Mouse (Mus musculus) kidney, postnatal 0 days (tissue): ENCODE results near the gene Trim66. TPM values are rescaled to one million over a fixed set of nuclear protein-coding genes. Genes with fewer than 3 reads are reported as not detected.
A peak's percentile ranks its signal among the peaks of the same experiment; 100 is the strongest.

Experiments used
- ATAC-seq: fragments of 200-750 bp; cut with Nextera tagmentation; replicated peaks from 2 replicates; pipeline ENCODE4 v1.8.0; 2017; ENCODE audit warnings: low read depth, moderate number of reproducible peaks, moderate TSS enrichment, moderate library complexity; ENCODE audit not compliant: low FRiP score
- DNase-seq: peaks from one replicate; pipeline ENCODE4 v3.0.0-alpha.2; 2016; ENCODE audit warnings: low spot score
- H3K27ac ChIP-seq: fragments of 300-500 bp; sonication (generic); 2 replicates; pipeline ENCODE4 v1.5.1; 2014; ENCODE audit warnings: mild to moderate bottlenecking
- H3K27me3 ChIP-seq: fragments of 300-500 bp; sonication (generic); 2 replicates; pipeline ENCODE4 v1.6.1; 2014; ENCODE audit warnings: low read length, mixed read lengths; ENCODE audit not compliant: insufficient read depth
- H3K36me3 ChIP-seq: fragments of 300-500 bp; sonication (generic); 2 replicates; pipeline ENCODE4 v1.6.1; 2014; ENCODE audit warnings: low read length, mixed read lengths; ENCODE audit not compliant: insufficient read depth
- H3K4me1 ChIP-seq: fragments of 300-500 bp; sonication (generic); replicated peaks from 2 replicates; pipeline ENCODE4 v1.6.1; 2014; ENCODE audit warnings: antibody characterized with exemption, low read length, mixed read lengths; ENCODE audit not compliant: insufficient read depth
- H3K4me2 ChIP-seq: fragments of 300-500 bp; sonication (generic); 2 replicates; pipeline ENCODE4 v1.6.1; 2014; ENCODE audit warnings: mild to moderate bottlenecking, low read length, moderate library complexity, mixed read lengths
- H3K4me3 ChIP-seq: fragments of 300-500 bp; sonication (generic); replicated peaks from 2 replicates; pipeline ENCODE4 v1.5.1; 2014; ENCODE audit warnings: low read depth, low read length
- H3K9ac ChIP-seq: fragments of 300-500 bp; sonication (generic); 2 replicates; pipeline ENCODE4 v1.6.1; 2014; ENCODE audit warnings: low read depth, low read length
- H3K9me3 ChIP-seq: fragments of 300-500 bp; sonication (generic); replicated peaks from 2 replicates; pipeline ENCODE4 v1.6.1; 2016; ENCODE audit warnings: low read length, inconsistent platforms, mixed read lengths
- CTCF ChIP-seq: IDR thresholded peaks from 2 replicates; pipeline ENCODE4 v1.5.1; 2016; ENCODE audit warnings: antibody characterized with exemption, low read depth, mild to moderate bottlenecking, moderate library complexity
- WGBS: fragments of 180-500 bp; shearing (Covaris S2); extraction: QIAGEN DNeasy Blood & Tissue Kit; methylation state at CpG from one replicate; pipeline ENCODE4 v1.1.7; 2014; 5-methylcytosine and 5-hydroxymethylcytosine counted together
- polyA plus RNA-seq: library from polyadenylated mRNA; unstranded; fragments of >200 nt; fragmentation: Nextera tagmentation; extraction: Ambion mirVana; gene quantifications from 2 replicates; pipeline ENCODE4 v1.2.1, GENCODE M21; 2015

The Trim66 gene
- polyA plus RNA-seq, 1 experiment from 2014 or later = 0.05 TPM

DNA sequence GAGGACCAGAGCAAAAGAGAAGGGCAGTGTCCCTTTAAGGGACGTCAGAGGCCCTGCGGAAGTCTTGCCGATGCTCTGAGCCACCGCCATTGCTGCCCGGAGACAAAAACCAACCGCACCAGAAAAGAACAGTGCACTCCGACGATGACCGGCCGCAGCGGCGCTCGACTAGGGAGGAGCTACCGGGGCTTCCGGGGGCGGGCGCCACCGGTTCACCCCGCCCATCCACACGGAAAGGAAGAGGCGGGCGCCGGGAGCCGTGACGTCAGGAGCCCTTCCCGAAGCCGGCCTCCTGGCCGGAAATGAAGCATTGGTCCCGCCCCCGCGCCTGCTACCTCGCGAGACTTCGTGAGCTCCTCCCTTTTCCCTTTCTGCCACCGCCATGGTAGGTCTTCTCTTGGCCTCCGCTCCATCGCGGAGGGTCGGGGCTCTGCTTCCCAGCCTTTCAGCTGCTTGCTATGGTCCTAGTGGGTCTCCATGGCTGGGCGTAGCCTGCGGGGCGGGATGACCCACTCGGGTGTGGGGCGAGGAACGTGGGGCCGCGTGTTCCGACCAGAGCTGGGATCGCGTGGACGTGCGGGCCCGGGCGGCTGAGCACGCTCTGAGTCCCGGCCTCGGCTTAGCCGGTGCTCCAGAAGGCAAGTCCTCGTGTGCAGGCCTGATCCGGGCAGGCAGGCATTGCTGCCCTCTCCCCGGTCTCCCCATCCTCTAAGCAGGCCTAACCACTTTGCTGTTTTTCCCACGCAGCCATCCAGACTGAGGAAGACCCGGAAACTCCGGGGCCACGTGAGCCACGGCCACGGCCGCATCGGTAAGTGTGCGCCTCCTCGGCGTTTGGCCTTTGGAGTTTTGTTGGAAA is 11.1 kb upstream of the Trim66 start, which contains the start of gene Rpl27a:
Gene Rpl27a (plus strand): TSS at position 310 of the 859 bp plus-strand sequence.
- Histone ChIP-seq H3K4me1 (peaks cover 8% of the 10 kb centered on the region), H3K27ac (peak within 1 kb of the TSS; percentile 91), H3K4me2 (peak within 1 kb of the TSS; percentile 88), H3K9ac (peak within 1 kb of the TSS; percentile 91), H3K36me3 (peaks cover 31% of the 10 kb centered on the region; the same call in 1 of the 2 replicates), H3K27me3 (no peaks in the 10 kb centered on the region), H3K4me3 (peak within 1 kb of the TSS; percentile 80), H3K9me3 (no peaks in the 10 kb centered on the region)
- peak; percentile 94 for ATAC-seq
- peak; percentile 98 for DNase-seq
- under 1% methylated on average over 70 of the region's 72 CpGs for WGBS
- TF ChIP-seq CTCF = peak; percentile 15; the same call in 1 of the 2 replicates

DNA sequence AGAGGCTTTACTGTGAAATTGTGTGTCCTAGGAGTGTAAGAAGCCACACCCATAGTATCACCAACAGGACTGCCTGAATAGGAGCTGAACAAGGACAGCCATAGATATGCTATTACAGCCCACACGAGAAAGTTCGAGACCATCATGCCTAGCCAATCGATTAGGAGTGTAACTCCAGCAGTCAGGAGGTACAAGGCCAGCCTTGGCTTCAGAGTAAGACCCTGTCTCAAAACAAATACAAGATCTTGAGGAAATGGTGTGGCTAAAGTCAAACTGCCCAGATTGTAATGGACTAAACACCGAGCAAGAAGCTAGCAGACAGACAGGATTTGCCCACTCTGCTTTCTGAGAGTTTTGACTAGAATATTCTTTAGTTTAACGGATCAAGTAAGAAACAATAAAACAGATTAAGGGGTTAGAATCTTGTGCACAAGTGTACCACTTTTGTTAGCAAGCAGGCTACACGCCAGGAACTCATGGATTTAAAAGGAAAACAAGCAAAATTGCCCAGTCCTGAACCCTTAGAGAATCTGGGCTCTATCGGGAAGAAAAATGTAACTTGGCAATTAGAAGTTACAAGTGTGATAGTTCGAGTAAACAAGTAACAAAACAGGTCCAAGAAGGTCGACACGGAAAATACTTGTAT is 10.2 kb upstream of the Trim66 start:
- H3K36me3 ChIP-seq = peaks cover 23% of the 10 kb centered on the region; the same call in 1 of the 2 replicates
- ATAC-seq = no peak
- no peaks in the 10 kb centered on the region for H3K27me3 ChIP-seq
- peaks cover 8% of the 10 kb centered on the region for H3K4me1 ChIP-seq
- 14% methylated on average over 10 of the region's 10 CpGs for WGBS
- peak overlapping the region; percentile 64 for H3K4me2 ChIP-seq
- peak overlapping the region; percentile 80 for H3K4me3 ChIP-seq
- H3K27ac ChIP-seq = peak overlapping the region; percentile 90
- H3K9ac ChIP-seq = peak overlapping the region; percentile 56
- no peak for DNase-seq
- H3K9me3 ChIP-seq = no peaks in the 10 kb centered on the region
- no peak for TF ChIP-seq CTCF

DNA sequence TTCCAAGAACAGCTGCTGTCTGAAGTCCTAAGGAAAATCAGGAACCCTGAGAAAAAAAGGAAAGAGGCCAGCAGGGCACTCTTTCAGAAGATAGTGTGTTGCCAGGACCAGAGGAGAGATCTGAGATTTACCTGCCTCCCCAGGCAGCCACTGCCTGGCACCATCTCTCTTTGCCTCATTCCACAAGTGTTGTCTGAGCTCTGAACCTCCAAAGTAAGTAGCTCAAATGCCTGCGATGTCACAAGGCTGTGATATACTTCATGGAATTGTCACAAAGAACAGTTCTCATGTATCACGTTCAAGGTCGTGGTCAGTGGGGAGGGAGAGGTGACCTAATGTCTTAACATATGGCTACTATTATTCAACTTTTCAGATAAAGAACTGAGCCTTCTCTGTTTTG is 8.6 kb upstream of the Trim66 start:
- DNase-seq (no peak), ATAC-seq (no peak)
- no peak for TF ChIP-seq CTCF
- no peak overlapping the region for H3K4me3 ChIP-seq
- H3K9me3 ChIP-seq = no peaks in the 10 kb centered on the region
- H3K4me1 ChIP-seq = peaks cover 8% of the 10 kb centered on the region
- H3K4me2 ChIP-seq = no peak overlapping the region
- H3K27me3 ChIP-seq = no peaks in the 10 kb centered on the region
- H3K9ac ChIP-seq = no peak overlapping the region
- WGBS = 58% methylated on average over 3 of the region's 3 CpGs
- H3K27ac ChIP-seq = no peak overlapping the region
- 0 out of 2 replicates have a peak, but pooled peaks cover 8% of the 10 kb centered on the region for H3K36me3 ChIP-seq

DNA sequence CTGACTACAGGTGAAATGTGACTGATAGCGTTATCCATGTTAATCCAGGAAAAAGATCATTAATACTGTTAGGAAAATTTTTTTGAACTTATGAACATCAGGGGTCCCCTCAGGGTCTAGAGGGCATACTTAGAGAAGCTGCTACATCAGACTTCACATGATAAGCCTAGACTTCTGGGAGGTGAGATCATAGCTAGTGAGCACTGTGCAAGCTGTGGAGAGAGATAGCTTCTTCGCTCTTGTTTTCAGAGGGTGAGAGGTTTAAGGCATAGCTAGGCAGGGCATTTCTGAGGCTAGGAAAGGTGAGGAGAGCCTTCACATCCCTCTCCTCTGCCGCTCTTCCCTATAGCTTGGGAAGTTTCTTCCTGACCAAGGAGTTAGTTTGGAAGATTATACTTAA is 3.9 kb upstream of the Trim66 start:
- ATAC-seq (no peak), DNase-seq (no peak)
- Histone ChIP-seq H3K27me3 (no peaks in the 10 kb centered on the region), H3K9me3 (no peaks in the 10 kb centered on the region), H3K4me2 (no peak overlapping the region), H3K9ac (no peak overlapping the region), H3K27ac (no peak overlapping the region), H3K4me3 (no peak overlapping the region), H3K4me1 (no peaks in the 10 kb centered on the region), H3K36me3 (no peaks in the 10 kb centered on the region)
- WGBS = 93% methylated on average over 3 of the region's 3 CpGs
- TF ChIP-seq CTCF = no peak

DNA sequence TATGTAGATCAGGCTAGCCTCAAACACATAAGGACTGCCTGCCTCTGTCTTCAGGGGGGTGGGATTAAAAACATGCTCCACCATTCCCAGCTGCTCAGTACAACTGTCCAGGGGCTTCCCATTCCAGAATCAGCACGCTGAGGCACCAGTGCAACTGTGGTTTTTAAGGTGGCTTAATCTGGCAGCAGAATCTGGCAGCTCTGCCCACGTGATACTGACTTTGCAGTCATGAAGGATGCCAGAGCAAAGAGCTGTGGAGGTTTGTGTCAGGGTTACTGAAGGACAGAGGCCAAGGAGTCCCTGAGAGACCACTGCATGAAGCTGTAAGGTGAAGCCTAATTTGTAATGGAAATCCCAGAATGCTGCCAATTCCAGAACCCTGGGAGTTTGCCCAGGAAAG is 2.9 kb upstream of the Trim66 start:
- TF ChIP-seq CTCF = no peak
- ATAC-seq = no peak
- 60% methylated on average over 2 of the region's 2 CpGs for WGBS

DNA sequence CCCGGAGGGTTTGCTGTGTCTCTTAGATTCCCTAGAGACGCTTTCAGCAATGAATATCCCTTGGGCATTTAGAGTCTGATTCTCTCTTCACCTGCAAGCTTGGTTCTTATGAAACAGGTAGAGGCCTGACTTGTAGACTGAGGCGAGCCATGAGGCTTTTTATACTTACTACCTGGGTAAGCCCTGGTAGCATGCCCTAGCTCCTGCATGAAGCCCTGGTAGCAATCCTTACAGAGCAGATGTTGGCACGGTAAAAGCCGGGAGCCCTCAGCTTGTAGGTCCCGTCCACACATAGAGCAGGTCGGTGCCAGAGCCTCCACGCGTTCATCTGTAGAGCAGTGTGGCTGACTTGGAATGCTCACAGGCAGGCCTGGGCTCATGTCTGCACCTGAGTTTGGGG is 362 bp downstream of the Trim66 start:
- H3K36me3 ChIP-seq = no peaks in the 10 kb centered on the region
- H3K4me3 ChIP-seq = no peak overlapping the region
- TF ChIP-seq CTCF = no peak
- H3K9me3 ChIP-seq = no peaks in the 10 kb centered on the region
- ATAC-seq (no peak), DNase-seq (no peak)
- no peak overlapping the region for H3K9ac ChIP-seq
- no peaks in the 10 kb centered on the region for H3K4me1 ChIP-seq
- 51% methylated on average over 9 of the region's 9 CpGs for WGBS
- H3K4me2 ChIP-seq = no peak overlapping the region
- no peaks in the 10 kb centered on the region for H3K27me3 ChIP-seq
- no peak overlapping the region for H3K27ac ChIP-seq

More for the DNA sequence above, 2.9 kb upstream of the Trim66 start:
- Histone ChIP-seq H3K9me3 (no peaks in the 10 kb centered on the region), H3K36me3 (no peaks in the 10 kb centered on the region), H3K27me3 (no peaks in the 10 kb centered on the region), H3K4me3 (no peak overlapping the region), H3K4me1 (no peaks in the 10 kb centered on the region), H3K27ac (no peak overlapping the region), H3K9ac (no peak overlapping the region), H3K4me2 (no peak overlapping the region)
- DNase-seq = no peak
